Mouse (Mus musculus) left cerebral cortex, postnatal 4 days (tissue): ENCODE measurements at regions not wholly inside any gene's neighbourhood (a gene's known extent, or its start where the extent isn't known, plus 50 kb on each side); places are given as distances from the start of the nearest gene placed in this dataset.
A peak's percentile ranks its signal among the peaks of the same experiment; 100 is the strongest.

Source experiments
- DNase-seq: peaks from one replicate; pipeline ENCODE4 v3.0.0-alpha.2; 2022
- intact Hi-C: fragments of 180-260 bp; cut with DNase I; formaldehyde crosslinking; loops from one replicate; pipeline ENCODE4 v1.15.1; 2025

- DNase-seq: no peak
- intact Hi-C loops: no loop called here
Observed at GRCm38 (mm10) chr1:88807901-88808300, 105.9 kb upstream of the Arl4c start.

GRCm38 (mm10) chr1:88808508-88808907 is 106.5 kb upstream of the Arl4c start:
- DNase-seq: no peak
- intact Hi-C loops: no loop called here

- no peak for DNase-seq
- intact Hi-C loops: no loop called here
Observed at GRCm38 (mm10) chr1:88809756-88810155, 107.7 kb upstream of the Arl4c start.

- intact Hi-C loops: no loop called here
- peak; percentile 39 for DNase-seq
Observed at GRCm38 (mm10) chr1:88813200-88813599, 111.2 kb upstream of the Arl4c start.

- DNase-seq: no peak
- intact Hi-C loops: no loop called here
Observed at GRCm38 (mm10) chr1:88816376-88816945, 114.4 kb upstream of the Arl4c start.

- intact Hi-C loops: no loop called here
- DNase-seq: no peak
Observed at GRCm38 (mm10) chr1:88825215-88825614, 123.2 kb upstream of the Arl4c start.

GRCm38 (mm10) chr1:88838661-88839274 is 136.7 kb upstream of the Arl4c start:
- intact Hi-C loops: no loop called here
- DNase-seq: peak; percentile 13

- DNase-seq: peak; percentile 51
Observed at GRCm38 (mm10) chr1:88839407-88839976, 137.5 kb upstream of the Arl4c start.

GRCm38 (mm10) chr1:88839977-88840628 is 138.1 kb upstream of the Arl4c start:
- DNase-seq: peak; percentile 62
- intact Hi-C loops: no loop called here

More at GRCm38 (mm10) chr1:88839407-88839976, 137.5 kb upstream of the Arl4c start:
- intact Hi-C loops: no loop called here

- DNase-seq: no peak
- intact Hi-C loops: no loop called here
Observed at GRCm38 (mm10) chr1:88840991-88841592, 139.1 kb upstream of the Arl4c start.

- intact Hi-C loops: no loop called here
- peak; percentile 30 for DNase-seq
Observed at GRCm38 (mm10) chr1:88847333-88848091, 145.5 kb upstream of the Arl4c start.

- no peak for DNase-seq
- intact Hi-C loops: no loop called here
Observed at GRCm38 (mm10) chr1:88848246-88848645, 146.2 kb upstream of the Arl4c start.

- no peak for DNase-seq
- intact Hi-C loops: no loop called here
Observed at GRCm38 (mm10) chr1:88849421-88849820, 147.4 kb upstream of the Arl4c start.

- intact Hi-C loops: no loop called here
- DNase-seq: no peak
Observed at GRCm38 (mm10) chr1:88851931-88852330, 149.9 kb upstream of the Arl4c start.

GRCm38 (mm10) chr1:88860871-88861589 is 159.0 kb upstream of the Arl4c start:
- intact Hi-C loops: no loop called here
- DNase-seq: no peak

- intact Hi-C loops: no loop called here
- DNase-seq: no peak
Observed at GRCm38 (mm10) chr1:88861590-88861935, 159.5 kb upstream of the Arl4c start.

- no peak for DNase-seq
- intact Hi-C loops: no loop called here
Observed at GRCm38 (mm10) chr1:88865436-88865835, 163.4 kb upstream of the Arl4c start.

- no peak for DNase-seq
Observed at GRCm38 (mm10) chr1:88866571-88866970, 164.6 kb upstream of the Arl4c start.

GRCm38 (mm10) chr1:88867138-88867537 is 165.1 kb upstream of the Arl4c start:
- intact Hi-C loops: no loop called here
- DNase-seq: no peak

More at GRCm38 (mm10) chr1:88866571-88866970, 164.6 kb upstream of the Arl4c start:
- intact Hi-C loops: no loop called here

GRCm38 (mm10) chr1:88869885-88870284 is 167.9 kb upstream of the Arl4c start:
- intact Hi-C loops: no loop called here
- peak; percentile 55 for DNase-seq
